In the genomic region with DNA sequence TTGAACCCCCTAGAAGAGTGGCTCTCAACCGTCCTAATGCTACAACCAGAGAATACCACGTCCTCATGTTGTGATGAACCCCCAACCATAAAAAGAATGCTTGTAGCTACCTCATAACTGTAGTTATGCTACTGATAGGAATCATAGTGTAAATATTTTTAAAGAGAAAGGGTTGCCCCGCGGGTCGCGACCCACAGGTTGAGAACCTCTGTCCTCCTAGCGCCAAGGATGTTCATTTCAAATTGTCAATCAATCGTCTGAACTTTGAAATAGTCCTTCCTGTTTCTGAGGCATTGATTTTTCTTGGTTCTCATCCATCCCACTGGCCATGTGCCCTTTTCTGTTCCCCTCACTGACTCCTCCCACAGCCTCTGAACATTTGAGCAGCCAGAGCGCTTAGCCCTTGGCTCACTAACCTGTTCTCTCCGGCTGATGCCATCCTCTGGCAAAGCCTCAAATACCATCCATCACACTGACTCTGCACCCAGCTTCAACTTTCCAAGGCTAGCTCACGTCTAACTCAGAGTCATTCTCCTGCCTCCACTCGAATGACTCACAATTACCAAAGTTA, we compare ENCODE assay signal across 19 mouse cellular contexts. TPM values are rescaled to one million over a fixed set of nuclear protein-coding genes. Genes with fewer than 3 reads are reported as not detected.
DNase-seq lines count a peak whose midpoint lies in the region; ATAC-seq lines count a peak whose summit lies in the region.
"Had no signal": no experiment of that assay in that cellular context is flagged by ENCODE, and none has a peak within 500 bp of the region (broad histone marks: within the 10 kb centered on the region; RNA-seq: fewer than 3 reads in every experiment).

No protein-coding gene starts in this region.

- no peak overlapping the region for H3K4me2 ChIP-seq in midbrain, embryonic 11.5 days
- H3K4me2 ChIP-seq: forebrain, embryonic 13.5 days; heart, embryonic 13.5 days; hindbrain, embryonic 15.5 days had no signal

- no peaks in the 10 kb centered on the region for H3K4me1 ChIP-seq in midbrain, embryonic 11.5 days (ENCODE audit: control insufficient read depth, insufficient read depth, low read length)
- H3K4me1 ChIP-seq: embryonic facial prominence, embryonic 10.5 days; forebrain, embryonic 13.5 days; heart, embryonic 13.5 days; hindbrain, embryonic 15.5 days had no signal

- WGBS in midbrain, embryonic 11.5 days, result 74% methylated on average over 12 of the region's 12 CpGs

- DNase-seq in adrenal gland, adult 2 months, result peak; percentile 63
- DNase-seq in adrenal gland, postnatal 25 days, result no peak
- DNase-seq in heart, adult 11 months, result peak; percentile 48
- no peak for DNase-seq in heart, adult 8-10 months (ENCODE audit: low spot score)
- DNase-seq in 3T3-L1 (ENCODE audit: low read depth, low spot score) (peak; percentile 74), NIH3T3 (ENCODE audit: low read depth) (peak; percentile 56)
- DNase-seq in midbrain, embryonic 11.5 days (ENCODE audit: low spot score, missing footprints), result no peak
- DNase-seq: cerebellum, adult 11-12 months; cerebellum, adult 9-11 months; forebrain, postnatal 0 days; gastrocnemius, postnatal 14 days; heart, postnatal 36 days had no signal

- peaks cover 4% of the 10 kb centered on the region for H3K36me3 ChIP-seq in midbrain, embryonic 11.5 days (ENCODE audit: control insufficient read depth, insufficient read depth, low read length)

- H3K27ac ChIP-seq in midbrain, embryonic 11.5 days (ENCODE audit: low read depth, low read length), result no peak overlapping the region
- H3K27ac ChIP-seq: embryonic facial prominence, embryonic 10.5 days; forebrain, embryonic 13.5 days; heart, embryonic 13.5 days; hindbrain, embryonic 15.5 days had no signal

- no peaks in the 10 kb centered on the region for H3K9me3 ChIP-seq in midbrain, embryonic 11.5 days (ENCODE audit: control insufficient read depth, low read length)
- H3K9me3 ChIP-seq: embryonic facial prominence, embryonic 10.5 days; forebrain, embryonic 13.5 days; G1E; heart, embryonic 13.5 days; hindbrain, embryonic 15.5 days had no signal

- H3K9ac ChIP-seq in midbrain, embryonic 11.5 days (ENCODE audit: low read length), result no peak overlapping the region
- H3K9ac ChIP-seq: forebrain, embryonic 13.5 days; forebrain, postnatal 0 days; heart, embryonic 13.5 days; hindbrain, embryonic 15.5 days had no signal

- no peaks in the 10 kb centered on the region for H3K27me3 ChIP-seq in midbrain, embryonic 11.5 days (ENCODE audit: control insufficient read depth, insufficient read depth, low read length)
- H3K27me3 ChIP-seq: forebrain, embryonic 13.5 days; hindbrain, embryonic 15.5 days had no signal

- ATAC-seq in midbrain, embryonic 11.5 days (ENCODE audit: low FRiP score), result no peak
- ATAC-seq: forebrain, embryonic 13.5 days; forebrain, postnatal 0 days; inflammation-experienced regulatory T-cells, adult 6 months; intestine, postnatal 0 days had no signal

- no peak overlapping the region for H3K4me3 ChIP-seq in midbrain, embryonic 11.5 days (ENCODE audit: low read depth, low read length)
- H3K4me3 ChIP-seq: embryonic facial prominence, embryonic 10.5 days; forebrain, embryonic 13.5 days; heart, embryonic 13.5 days; hindbrain, embryonic 15.5 days had no signal

RNA-seq across cellular contexts. Expression of gene Nfkb2, which starts 13.5 kb away (rescaled TPM):
- 10 to 100 TPM; 34.9 to 44.3 TPM for total RNA-seq in adrenal gland, adult 2 months (2021)
- polyA plus RNA-seq in adrenal gland, adult 2 months (2012; rRNA removed), result 65.7 and 80.9 TPM in 2 replicates
- total RNA-seq in adrenal gland, postnatal 25 days (2021), result 42.4 and 44.3 TPM in 2 replicates
- total RNA-seq in heart, adult 8-10 months (2022), result 10 to 100 TPM; 17.9 to 22.3 (median 20.1) TPM
- polyA plus RNA-seq in midbrain, embryonic 11.5 days (2014; fragmentation: Nextera tagmentation; extraction: Ambion mirVana), result 3.2 and 3.9 TPM in 2 replicates

RNA-seq across cellular contexts. Expression of gene Psd, which starts 36.3 kb away (rescaled TPM):
- 1 to 10 TPM; 7.3 to 7.9 TPM for total RNA-seq in adrenal gland, adult 2 months (2021)
- 13.7 and 18.1 TPM in 2 replicates for polyA plus RNA-seq in adrenal gland, adult 2 months (2012; rRNA removed)
- total RNA-seq in adrenal gland, postnatal 25 days (2021), result 8.6 and 12.7 TPM in 2 replicates
- total RNA-seq in heart, adult 8-10 months (2022), result under 1 TPM; 0.35 to 0.86 (median 0.53) TPM
- polyA plus RNA-seq in midbrain, embryonic 11.5 days (2014; fragmentation: Nextera tagmentation; extraction: Ambion mirVana), result 10.7 and 11.0 TPM in 2 replicates

RNA-seq across cellular contexts. Expression of gene Fbxl15, which starts 37.4 kb away (rescaled TPM):
- 10 to 100 TPM in 1 of 2 experiments, 1 to 10 TPM in 1; 6.7 to 12.1 TPM for total RNA-seq in adrenal gland, adult 2 months (2021)
- polyA plus RNA-seq in adrenal gland, adult 2 months (2012; rRNA removed), result 41.6 and 60.3 TPM in 2 replicates
- total RNA-seq in adrenal gland, postnatal 25 days (2021), result 9.8 and 13.4 TPM in 2 replicates
- total RNA-seq in heart, adult 8-10 months (2022), result 1 to 10 TPM; 4.0 to 6.4 (median 5.6) TPM
- polyA plus RNA-seq in midbrain, embryonic 11.5 days (2014; fragmentation: Nextera tagmentation; extraction: Ambion mirVana), result 20.0 and 25.5 TPM in 2 replicates

RNA-seq across cellular contexts. Expression of gene Cuedc2, which starts 47.9 kb away (rescaled TPM):
- 10 to 100 TPM; 72.2 to 87.7 TPM for total RNA-seq in adrenal gland, adult 2 months (2021)
- 41.3 and 42.5 TPM in 2 replicates for polyA plus RNA-seq in adrenal gland, adult 2 months (2012; rRNA removed)
- 64.1 and 81.8 TPM in 2 replicates for total RNA-seq in adrenal gland, postnatal 25 days (2021)
- 10 to 100 TPM; 76.5 to 91.0 (median 83.5) TPM for total RNA-seq in heart, adult 8-10 months (2022)
- 215 and 221 TPM in 2 replicates for polyA plus RNA-seq in midbrain, embryonic 11.5 days (2014; fragmentation: Nextera tagmentation; extraction: Ambion mirVana)

RNA-seq across cellular contexts. Expression of gene Mfsd13a, which starts 50.3 kb away (rescaled TPM):
- 1 to 10 TPM; 7.3 to 9.6 TPM for total RNA-seq in adrenal gland, adult 2 months (2021)
- 43.2 and 63.5 TPM in 2 replicates for polyA plus RNA-seq in adrenal gland, adult 2 months (2012; rRNA removed)
- 6.3 and 8.8 TPM in 2 replicates for total RNA-seq in adrenal gland, postnatal 25 days (2021)
- total RNA-seq in heart, adult 8-10 months (2022), result 1 to 10 TPM; 3.7 to 4.5 (median 3.8) TPM
- 4.3 and 5.5 TPM in 2 replicates for polyA plus RNA-seq in midbrain, embryonic 11.5 days (2014; fragmentation: Nextera tagmentation; extraction: Ambion mirVana)
- total RNA-seq: G1E had no signal

Comparison
In these comparisons a context has a peak if more than half of its experiments do, and no peak if none do; other contexts are left out.
1. DNase-seq: peak in adrenal gland, adult 2 months (single experiment), heart, adult 11 months (single experiment), 3T3-L1 (single experiment) and NIH3T3 (single experiment); none in adrenal gland, postnatal 25 days (single experiment), heart, adult 8-10 months (single experiment) and midbrain, embryonic 11.5 days (single experiment).